Mouse (Mus musculus) kidney, adult 2 months (tissue): Measurements from ENCODE around the gene Gm12166.

ENCODE experiments used
- CTCF ChIP-seq: fragments of 200-500 bp; conservative IDR thresholded peaks from 2 replicates; pipeline ENCODE4 v1.5.1; 2011; ENCODE audit warnings: low read depth, mild to moderate bottlenecking, control low read depth, low read length, moderate library complexity, mixed read lengths; ENCODE audit not compliant: insufficient read depth, insufficient read length
- POLR2A ChIP-seq: fragments of 200-500 bp; IDR thresholded peaks from one replicate; pipeline ENCODE4 v1.6.1; 2011; ENCODE audit warnings: low read depth, low read length, control low read depth

GRCm38 (mm10) chr11:46095477-46096264 lies 43.5 kb upstream of the Gm12166 start:
- TF ChIP-seq CTCF (no peak), POLR2A (no peak)
